Mouse (Mus musculus): ENCODE results near the gene Dhrs7c.

Dhrs7c gene

GRCm38 (mm10) chr11:67839810-67840209 lies 41.8 kb downstream of the Dhrs7c start:
- no peak for DNase-seq (ENCODE audit: low read depth, low spot score)

GRCm38 (mm10) chr11:67845193-67845592 lies 47.2 kb downstream of the Dhrs7c start:
- no peak for DNase-seq (ENCODE audit: low read depth, low spot score)

GRCm38 (mm10) chr11:67851770-67852169 lies 53.8 kb downstream of the Dhrs7c start:
- DNase-seq (ENCODE audit: low read depth, low spot score): no peak

GRCm38 (mm10) chr11:67853996-67854395 lies 56.0 kb downstream of the Dhrs7c start:
- no peak for DNase-seq (ENCODE audit: low read depth, low spot score)

- DNase-seq (ENCODE audit: low read depth, low spot score): no peak
Measured at GRCm38 (mm10) chr11:67855035-67855434, 57.0 kb downstream of the Dhrs7c start.

- no peak for DNase-seq (ENCODE audit: low read depth, low spot score)
Measured at GRCm38 (mm10) chr11:67858518-67858917, 60.5 kb downstream of the Dhrs7c start.

- no peak for DNase-seq (ENCODE audit: low read depth, low spot score)
Measured at GRCm38 (mm10) chr11:67860743-67861398, 62.9 kb downstream of the Dhrs7c start.

- DNase-seq (ENCODE audit: low read depth, low spot score): peak; percentile 19
Measured at GRCm38 (mm10) chr11:67861399-67861838, 63.4 kb downstream of the Dhrs7c start.

GRCm38 (mm10) chr11:67865100-67865499 lies 67.1 kb downstream of the Dhrs7c start:
- DNase-seq (ENCODE audit: low read depth, low spot score): no peak

Measured in forelimb bud, embryonic 11.5 days (tissue).